ENCODE assay signal across 8 mouse cellular contexts in the genomic region with DNA sequence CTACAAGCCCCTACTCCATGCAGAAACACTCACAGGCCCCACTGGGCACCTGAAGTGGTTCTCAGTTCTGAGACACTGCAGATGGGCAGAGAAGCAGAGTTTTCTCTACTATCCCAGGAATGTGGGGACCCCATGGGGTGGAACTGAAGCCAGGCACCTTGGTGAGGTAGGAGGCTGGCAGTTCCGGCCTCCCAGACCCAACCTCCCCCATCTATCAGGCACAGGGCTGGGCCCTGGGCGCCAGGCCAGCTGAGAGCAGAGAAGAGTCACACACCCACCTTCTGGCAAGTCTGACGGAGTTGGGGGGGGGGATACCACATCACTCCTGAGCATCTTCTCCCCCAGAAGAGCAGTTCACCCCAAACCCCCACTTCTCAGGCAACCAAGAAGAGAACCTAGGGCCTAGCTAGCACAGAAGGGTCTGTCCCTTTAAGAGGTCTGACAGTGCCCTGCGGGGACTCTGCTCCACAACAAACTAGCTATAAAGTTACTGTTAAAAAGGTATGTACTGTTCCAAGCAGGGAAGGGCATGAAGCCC. TPM values are rescaled to one million over a fixed set of nuclear protein-coding genes. Genes with fewer than 3 reads are reported as not detected.
DNase-seq lines count a peak whose midpoint lies in the region; ATAC-seq and TF ChIP-seq lines count a peak whose summit lies in the region.

No protein-coding gene starts in this region.

- ATAC-seq in forebrain, postnatal 0 days: no peak
- no peak for ATAC-seq in heart, embryonic 16.5 days (replicated peaks; ENCODE audit: extremely low read depth, insufficient read depth, low FRiP score)
- ATAC-seq in limb, embryonic 12.5 days (ENCODE audit: insufficient number of reproducible peaks, insufficient read depth, low FRiP score, low TSS enrichment, low read depth): no peak

- no peak overlapping the region; the same call in 1 of the 2 replicates for H3K4me3 ChIP-seq in forebrain, embryonic 10.5 days
- no peak overlapping the region for H3K4me3 ChIP-seq in forebrain, postnatal 0 days (ENCODE audit: low read depth, low read length)
- H3K4me3 ChIP-seq in E14TG2a.4 (replicated peaks; ENCODE audit: low read length): peak overlapping the region; percentile 73; the same call in 1 of the 2 replicates
- peak overlapping the region; percentile 53 for H3K4me3 ChIP-seq in heart, embryonic 16.5 days (ENCODE audit: low read length)
- H3K4me3 ChIP-seq in limb, embryonic 12.5 days (replicated peaks): peak overlapping the region; percentile 6; the same call in 1 of the 2 replicates

- H3K27ac ChIP-seq in forebrain, embryonic 10.5 days: 0 out of 2 replicates have a peak overlapping the region, but pooled peaks have one; percentile 30
- no peak overlapping the region for H3K27ac ChIP-seq in forebrain, postnatal 0 days (ENCODE audit: low read depth, low read length)
- H3K27ac ChIP-seq in heart, embryonic 16.5 days (ENCODE audit: low read length): peak overlapping the region; percentile 99
- H3K27ac ChIP-seq in limb, embryonic 12.5 days: no peak overlapping the region

- no peaks in the 10 kb centered on the region for H3K9me3 ChIP-seq in forebrain, embryonic 10.5 days
- no peaks in the 10 kb centered on the region for H3K9me3 ChIP-seq in forebrain, postnatal 0 days (ENCODE audit: low read length)
- H3K9me3 ChIP-seq in E14TG2a.4 (ENCODE audit: low read length): no peaks in the 10 kb centered on the region
- no peaks in the 10 kb centered on the region for H3K9me3 ChIP-seq in heart, embryonic 16.5 days (replicated peaks; ENCODE audit: control insufficient read depth, low read length)
- H3K9me3 ChIP-seq in limb, embryonic 12.5 days: no peaks in the 10 kb centered on the region

- no peak for TF ChIP-seq CTCF in forebrain, postnatal 0 days (IDR thresholded peaks at IDR 0.05; ENCODE audit: low read depth)
- no peak for TF ChIP-seq CTCF in E14TG2a.4 (conservative IDR thresholded peaks at IDR 0.05; ENCODE audit: low read length)

- H3K9ac ChIP-seq in forebrain, postnatal 0 days: no peak overlapping the region
- H3K9ac ChIP-seq in heart, embryonic 16.5 days (ENCODE audit: low read length): peak overlapping the region; percentile 72
- H3K9ac ChIP-seq in limb, embryonic 12.5 days (replicated peaks): peak overlapping the region; percentile 37; the same call in 1 of the 2 replicates

- H3K27me3 ChIP-seq in forebrain, embryonic 10.5 days (ENCODE audit: poor library complexity, severe bottlenecking): no peaks in the 10 kb centered on the region
- no peaks in the 10 kb centered on the region for H3K27me3 ChIP-seq in forebrain, postnatal 0 days (ENCODE audit: insufficient read depth, low read length)
- H3K27me3 ChIP-seq in E14TG2a.4 (ENCODE audit: insufficient read depth, low read length): peaks cover 92% of the 10 kb centered on the region
- H3K27me3 ChIP-seq in heart, embryonic 16.5 days (ENCODE audit: control insufficient read depth, insufficient read depth, low read length): no peaks in the 10 kb centered on the region
- H3K27me3 ChIP-seq in limb, embryonic 12.5 days: no peaks in the 10 kb centered on the region

- DNase-seq in forebrain, embryonic 10.5 days (ENCODE audit: extremely low spot score, low spot score): no peak
- no peak for DNase-seq in forebrain, postnatal 0 days
- DNase-seq in left cerebral cortex, postnatal 4 days: no peak
- DNase-seq in urinary bladder, postnatal 10 days (ENCODE audit: low spot score): no peak
- no peak for DNase-seq in embryo, embryonic 11 days

- intact Hi-C loops in left cerebral cortex, postnatal 4 days (cut with DNase I): no loop called here

- H3K4me2 ChIP-seq in forebrain, postnatal 0 days (ENCODE audit: low read depth): no peak overlapping the region
- peak overlapping the region; percentile 88 for H3K4me2 ChIP-seq in heart, embryonic 16.5 days (ENCODE audit: low read depth, low read length)
- H3K4me2 ChIP-seq in limb, embryonic 12.5 days: peak overlapping the region; percentile 33

- peaks cover 41% of the 10 kb centered on the region for H3K4me1 ChIP-seq in forebrain, embryonic 10.5 days
- peaks cover 5% of the 10 kb centered on the region for H3K4me1 ChIP-seq in forebrain, postnatal 0 days (ENCODE audit: insufficient read depth)
- peaks cover 62% of the 10 kb centered on the region for H3K4me1 ChIP-seq in E14TG2a.4 (replicated peaks; ENCODE audit: low read depth, low read length)
- H3K4me1 ChIP-seq in heart, embryonic 16.5 days (ENCODE audit: control insufficient read depth, insufficient read depth, low read length): peaks cover 59% of the 10 kb centered on the region
- H3K4me1 ChIP-seq in limb, embryonic 12.5 days (replicated peaks): peaks cover 38% of the 10 kb centered on the region

- peaks cover 89% of the 10 kb centered on the region for H3K36me3 ChIP-seq in forebrain, embryonic 10.5 days (replicated peaks)
- peaks cover 45% of the 10 kb centered on the region for H3K36me3 ChIP-seq in forebrain, postnatal 0 days (ENCODE audit: insufficient read depth)
- H3K36me3 ChIP-seq in E14TG2a.4 (ENCODE audit: insufficient read depth, low read length): no peaks in the 10 kb centered on the region
- peaks cover 35% of the 10 kb centered on the region for H3K36me3 ChIP-seq in heart, embryonic 16.5 days (ENCODE audit: control insufficient read depth, insufficient read depth)
- peaks cover 83% of the 10 kb centered on the region for H3K36me3 ChIP-seq in limb, embryonic 12.5 days

- 68% methylated on average over 4 of the region's 4 CpGs for WGBS in forebrain, embryonic 10.5 days
- WGBS in forebrain, postnatal 0 days: 59% methylated on average over 4 of the region's 4 CpGs
- WGBS in heart, embryonic 16.5 days: 25% methylated on average over 4 of the region's 4 CpGs
- WGBS in limb, embryonic 12.5 days: 67% methylated on average over 4 of the region's 4 CpGs

RNA-seq across cellular contexts. Expression of a gene that starts 6.9 kb away (rescaled TPM):
- polyA plus RNA-seq in forebrain, embryonic 10.5 days (2016; fragmentation: Nextera tagmentation; extraction: Ambion mirVana): 9.4 and 11.9 TPM in 2 replicates
- 39.2 and 42.3 TPM in 2 replicates for total RNA-seq in forebrain, postnatal 0 days (2014; rRNA removed)
- 1.9 and 5.4 TPM in 2 replicates for polyA plus RNA-seq in forebrain, postnatal 0 days (2015; fragmentation: Nextera tagmentation; extraction: Ambion mirVana)
- polyA plus RNA-seq in heart, embryonic 16.5 days (2015; fragmentation: Nextera tagmentation; extraction: Ambion mirVana): 39.0 and 47.1 TPM in 2 replicates
- polyA plus RNA-seq in limb, embryonic 12.5 days (2016; fragmentation: Nextera tagmentation; extraction: Ambion mirVana): 22.1 and 25.7 TPM in 2 replicates
- total RNA-seq in left cerebral cortex, postnatal 4 days (2021): 10 to 100 TPM; 55.1 to 56.6 TPM

RNA-seq across cellular contexts. Expression of a gene that starts 27.6 kb away (rescaled TPM):
- 19.9 and 21.7 TPM in 2 replicates for polyA plus RNA-seq in forebrain, embryonic 10.5 days (2016; fragmentation: Nextera tagmentation; extraction: Ambion mirVana)
- total RNA-seq in forebrain, postnatal 0 days (2014; rRNA removed): 191 and 201 TPM in 2 replicates
- 133 and 139 TPM in 2 replicates for polyA plus RNA-seq in forebrain, postnatal 0 days (2015; fragmentation: Nextera tagmentation; extraction: Ambion mirVana)
- 8.2 and 10.5 TPM in 2 replicates for polyA plus RNA-seq in heart, embryonic 16.5 days (2015; fragmentation: Nextera tagmentation; extraction: Ambion mirVana)
- 43.1 and 44.3 TPM in 2 replicates for polyA plus RNA-seq in limb, embryonic 12.5 days (2016; fragmentation: Nextera tagmentation; extraction: Ambion mirVana)
- 100 to 1,000 TPM; 213 to 226 TPM for total RNA-seq in left cerebral cortex, postnatal 4 days (2021)

RNA-seq across cellular contexts. Expression of a gene that starts 32.2 kb away (rescaled TPM):
- polyA plus RNA-seq in forebrain, embryonic 10.5 days (2016; fragmentation: Nextera tagmentation; extraction: Ambion mirVana): 0.29 TPM in 1 of 2 replicates, not detected in the other
- not detected in 2 replicates for total RNA-seq in forebrain, postnatal 0 days (2014; rRNA removed)
- 0.51 TPM in 1 of 2 replicates, not detected in the other for polyA plus RNA-seq in forebrain, postnatal 0 days (2015; fragmentation: Nextera tagmentation; extraction: Ambion mirVana)
- polyA plus RNA-seq in heart, embryonic 16.5 days (2015; fragmentation: Nextera tagmentation; extraction: Ambion mirVana): 0.64 TPM in 1 of 2 replicates, not detected in the other
- 0.69 TPM in 1 of 2 replicates, not detected in the other for polyA plus RNA-seq in limb, embryonic 12.5 days (2016; fragmentation: Nextera tagmentation; extraction: Ambion mirVana)
- not detected for total RNA-seq in left cerebral cortex, postnatal 4 days (2021)

RNA-seq across cellular contexts. Expression of a gene that starts 32.3 kb away (rescaled TPM):
- 59.8 and 62.0 TPM in 2 replicates for polyA plus RNA-seq in forebrain, embryonic 10.5 days (2016; fragmentation: Nextera tagmentation; extraction: Ambion mirVana)
- total RNA-seq in forebrain, postnatal 0 days (2014; rRNA removed): 51.1 and 52.0 TPM in 2 replicates
- 35.5 and 47.0 TPM in 2 replicates for polyA plus RNA-seq in forebrain, postnatal 0 days (2015; fragmentation: Nextera tagmentation; extraction: Ambion mirVana)
- polyA plus RNA-seq in heart, embryonic 16.5 days (2015; fragmentation: Nextera tagmentation; extraction: Ambion mirVana): 36.4 and 41.2 TPM in 2 replicates
- 54.0 and 59.4 TPM in 2 replicates for polyA plus RNA-seq in limb, embryonic 12.5 days (2016; fragmentation: Nextera tagmentation; extraction: Ambion mirVana)
- 10 to 100 TPM; 51.5 to 61.1 TPM for total RNA-seq in left cerebral cortex, postnatal 4 days (2021)

RNA-seq across cellular contexts. Expression of a gene that starts 59.7 kb away (rescaled TPM):
- polyA plus RNA-seq in forebrain, embryonic 10.5 days (2016; fragmentation: Nextera tagmentation; extraction: Ambion mirVana): 27.3 and 28.5 TPM in 2 replicates
- 54.9 and 70.6 TPM in 2 replicates for total RNA-seq in forebrain, postnatal 0 days (2014; rRNA removed)
- polyA plus RNA-seq in forebrain, postnatal 0 days (2015; fragmentation: Nextera tagmentation; extraction: Ambion mirVana): 11.9 and 13.8 TPM in 2 replicates
- 15.2 and 18.3 TPM in 2 replicates for polyA plus RNA-seq in heart, embryonic 16.5 days (2015; fragmentation: Nextera tagmentation; extraction: Ambion mirVana)
- polyA plus RNA-seq in limb, embryonic 12.5 days (2016; fragmentation: Nextera tagmentation; extraction: Ambion mirVana): 24.5 and 31.5 TPM in 2 replicates
- 10 to 100 TPM; 62.5 to 68.6 TPM for total RNA-seq in left cerebral cortex, postnatal 4 days (2021)

Comparison
In these comparisons a context has a peak if more than half of its experiments do, and no peak if none do; other contexts are left out.
1. H3K27ac ChIP-seq: peak in forebrain, embryonic 10.5 days (single experiment) and heart, embryonic 16.5 days (single experiment); none in forebrain, postnatal 0 days (single experiment) and limb, embryonic 12.5 days (single experiment).
2. H3K4me3 ChIP-seq: peak in E14TG2a.4 (single experiment), heart, embryonic 16.5 days (single experiment) and limb, embryonic 12.5 days (single experiment); none in forebrain, embryonic 10.5 days (single experiment) and forebrain, postnatal 0 days (single experiment).